Mouse (Mus musculus) myocyte (in vitro differentiated cells): ENCODE data around the gene Duox2. TPM values are rescaled to one million over a fixed set of nuclear protein-coding genes. Genes with fewer than 3 reads are reported as not detected.

Experiments used
- H3K27me3 ChIP-seq: one replicate; pipeline ENCODE4 v1.6.1; 2011; ENCODE audit not compliant: control insufficient read depth, insufficient read depth, insufficient read length
- H3K36me3 ChIP-seq: one replicate; pipeline ENCODE4 v1.6.1; 2011; ENCODE audit not compliant: control insufficient read depth, insufficient read depth
- H3K4me2 ChIP-seq: one replicate; pipeline ENCODE4 v1.6.1; 2011; ENCODE audit warnings: low read depth, control low read depth
- H3K4me3 ChIP-seq: one replicate; pipeline ENCODE4 v1.5.1; 2011; ENCODE audit warnings: mild to moderate bottlenecking, control low read depth, moderate library complexity
- H3K79me2 ChIP-seq: one replicate; pipeline ENCODE4 v1.6.1; 2011; ENCODE audit not compliant: control insufficient read depth, insufficient read depth
- H3ac ChIP-seq: one replicate; pipeline ENCODE4 v1.6.1; 2011; ENCODE audit not compliant: control insufficient read depth, insufficient read length
- CEBPB ChIP-seq: IDR thresholded peaks from 2 replicates; pipeline ENCODE4 v1.6.1; 2011; ENCODE audit warnings: mild to moderate bottlenecking, moderate library complexity; ENCODE audit not compliant: poor library complexity, insufficient read depth, severe bottlenecking
- E2F4 ChIP-seq: IDR thresholded peaks from one replicate; pipeline ENCODE4 v1.6.1; 2011; ENCODE audit warnings: mild to moderate bottlenecking, control low read depth, moderate library complexity; ENCODE audit not compliant: insufficient read depth
- MAX ChIP-seq: IDR thresholded peaks from one replicate; pipeline ENCODE4 v1.6.1; 2011; ENCODE audit warnings: low read depth, mild to moderate bottlenecking, control low read depth
- MYOD1 ChIP-seq, 3 experiments: IDR thresholded peaks; one replicate each; pipeline ENCODE4 v1.6.1; 2011; ENCODE audit warnings: control low read depth in 2 of 3, low read depth in 2 of 3, mild to moderate bottlenecking in 2 of 3, moderate library complexity in 1 of 3; ENCODE audit not compliant: insufficient read length in 2 of 3, control insufficient read depth in 1 of 3
- MYOG ChIP-seq, 3 experiments: IDR thresholded peaks; one replicate each; pipeline ENCODE4 v1.6.1; 2011; ENCODE audit warnings: control low read depth in 2 of 3, low read depth in 2 of 3, mild to moderate bottlenecking in 2 of 3; ENCODE audit not compliant: insufficient read length in 2 of 3, control insufficient read depth in 1 of 3, insufficient read depth in 1 of 3
- POLR2A ChIP-seq: IDR thresholded peaks from one replicate; pipeline ENCODE4 v1.6.1; 2011; ENCODE audit warnings: low read depth, mild to moderate bottlenecking, control low read depth, moderate library complexity; ENCODE audit not compliant: insufficient read length
- POLR2AphosphoS2 ChIP-seq: IDR thresholded peaks from one replicate; pipeline ENCODE4 v1.6.1; 2011; ENCODE audit warnings: low read depth, control low read depth; ENCODE audit not compliant: insufficient read length
- REST ChIP-seq: IDR thresholded peaks from one replicate; pipeline ENCODE4 v1.6.1; 2011; ENCODE audit warnings: mild to moderate bottlenecking, control low read depth, moderate library complexity; ENCODE audit not compliant: insufficient read depth, insufficient read length
- SRF ChIP-seq: IDR thresholded peaks from one replicate; pipeline ENCODE4 v1.6.1; 2011; ENCODE audit warnings: low read depth; ENCODE audit not compliant: control insufficient read depth, insufficient read length
- TCF12 ChIP-seq: IDR thresholded peaks from one replicate; pipeline ENCODE4 v1.6.1; 2011; ENCODE audit warnings: mild to moderate bottlenecking, control low read depth; ENCODE audit not compliant: poor library complexity, insufficient read depth, severe bottlenecking
- TCF3 ChIP-seq: IDR thresholded peaks from one replicate; pipeline ENCODE4 v1.6.1; 2011; ENCODE audit warnings: low read depth, control low read depth; ENCODE audit not compliant: insufficient read length
- USF1 ChIP-seq: IDR thresholded peaks from one replicate; pipeline ENCODE4 v1.6.1; 2011; ENCODE audit warnings: low read depth, mild to moderate bottlenecking, control low read depth, moderate library complexity
- polyA plus RNA-seq: library from polyadenylated mRNA; unstranded; fragments of >200 nt; fragmentation: generic; extraction: Trizol; gene quantifications from one replicate; pipeline ENCODE4 v1.2.1, GENCODE M21; 2012; ENCODE audit warnings: missing spikeins

The Duox2 gene
- polyA plus RNA-seq, 1 experiment = 0.12 TPM

GRCm38 (mm10) chr2:122302574-122303241 lies 4.5 kb upstream of the Duox2 start:
- H3K27me3 ChIP-seq = peaks cover 4% of the 10 kb centered on the region

DNA sequence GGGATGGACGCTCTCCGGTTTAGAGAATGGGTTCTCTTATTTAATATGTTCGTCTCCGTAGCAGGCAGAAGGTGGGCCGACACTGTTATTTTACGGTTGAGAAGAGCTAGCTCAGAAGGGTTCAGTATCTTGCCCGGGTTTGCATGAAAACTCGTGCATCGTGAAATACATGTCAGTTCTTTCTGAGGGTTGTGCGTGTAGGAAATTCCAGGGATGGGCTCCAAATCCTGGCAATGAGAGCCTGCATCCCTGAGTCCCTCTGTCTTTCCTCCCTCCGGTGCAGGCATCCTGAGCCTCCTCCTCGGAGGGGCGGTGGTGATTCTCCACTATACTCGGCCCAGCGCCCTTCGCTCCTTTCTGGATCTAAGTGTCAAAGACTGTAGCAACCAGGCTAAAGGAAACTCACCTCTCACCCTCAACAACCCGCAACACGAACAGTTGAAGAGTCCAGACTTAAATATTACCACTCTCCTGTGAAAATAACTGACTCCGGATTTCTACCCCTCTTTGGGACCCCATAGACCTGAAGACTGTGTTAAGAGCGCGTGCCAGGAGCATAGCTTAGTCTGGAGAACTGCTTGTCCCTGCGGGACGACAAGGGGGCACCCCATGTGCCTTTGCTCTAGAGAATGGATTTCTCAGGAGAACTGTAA lies 3.8 kb upstream of the Duox2 start:
- H3K4me3 ChIP-seq = no peak overlapping the region
- no peak overlapping the region for H3ac ChIP-seq
- H3K79me2 ChIP-seq = no peaks in the 10 kb centered on the region
- H3K27me3 ChIP-seq = peaks cover 11% of the 10 kb centered on the region
- TF ChIP-seq E2F4 = no peak
- no peak for TF ChIP-seq SRF
- no peak for TF ChIP-seq TCF3
- no peak for TF ChIP-seq POLR2A
- TF ChIP-seq CEBPB = no peak
- TF ChIP-seq MAX = no peak
- no peak for TF ChIP-seq MYOG (IDR thresholded peaks at IDR 0.05; ENCODE audit: control insufficient read depth in 1 of 3, insufficient read depth in 1 of 3, insufficient read length in 2 of 3, low read depth in 2 of 3)
- no peak for TF ChIP-seq MYOD1 (IDR thresholded peaks at IDR 0.05; ENCODE audit: control insufficient read depth in 1 of 3, insufficient read length in 2 of 3, low read depth in 2 of 3)
- no peak for TF ChIP-seq REST
- TF ChIP-seq POLR2AphosphoS2 = no peak
- no peaks in the 10 kb centered on the region for H3K36me3 ChIP-seq
- no peak overlapping the region for H3K4me2 ChIP-seq

More at GRCm38 (mm10) chr2:122302574-122303241, 4.5 kb upstream of the Duox2 start:
- no peaks in the 10 kb centered on the region for H3K79me2 ChIP-seq
- TF ChIP-seq E2F4 = no peak
- no peak for TF ChIP-seq SRF
- TF ChIP-seq USF1 = no peak
- TF ChIP-seq MYOG (IDR thresholded peaks at IDR 0.05; ENCODE audit: control insufficient read depth in 1 of 3, insufficient read depth in 1 of 3, insufficient read length in 2 of 3, low read depth in 2 of 3) = no peak
- TF ChIP-seq POLR2AphosphoS2 = no peak
- TF ChIP-seq MAX = no peak
- no peak for TF ChIP-seq POLR2A
- no peak for TF ChIP-seq TCF12
- TF ChIP-seq MYOD1 (IDR thresholded peaks at IDR 0.05; ENCODE audit: control insufficient read depth in 1 of 3, insufficient read length in 2 of 3, low read depth in 2 of 3) = no peak
- TF ChIP-seq REST = no peak
- TF ChIP-seq TCF3 = no peak
- TF ChIP-seq CEBPB = no peak
- H3ac ChIP-seq = no peak overlapping the region
- H3K36me3 ChIP-seq = no peaks in the 10 kb centered on the region
- H3K4me2 ChIP-seq = no peak overlapping the region
- H3K4me3 ChIP-seq = no peak overlapping the region

- Histone ChIP-seq H3K4me2 (no peak overlapping the region), H3K4me3 (no peak overlapping the region), H3K27me3 (peaks cover 13% of the 10 kb centered on the region)
Observed at GRCm38 (mm10) chr2:122301081-122301920, 3.1 kb upstream of the Duox2 start.

DNA sequence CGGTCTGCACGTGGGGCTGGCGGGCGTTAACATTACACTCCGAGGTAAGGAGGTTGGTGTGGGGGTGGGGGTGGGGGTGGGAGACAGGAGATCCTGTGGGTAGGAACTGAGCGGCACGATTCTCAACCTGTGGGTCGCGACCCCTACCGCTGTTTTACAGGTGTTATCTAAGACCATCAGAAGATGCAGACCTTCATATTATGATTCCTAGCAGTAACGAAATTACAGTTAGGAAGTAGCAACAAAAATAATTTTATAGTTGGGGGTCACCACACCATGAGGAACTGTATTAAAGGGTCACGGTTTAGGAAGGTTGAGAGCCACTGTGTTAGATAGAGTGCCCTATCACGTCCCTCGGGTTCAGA lies 2.4 kb upstream of the Duox2 start:
- Histone ChIP-seq H3K4me3 (no peak overlapping the region), H3K4me2 (no peak overlapping the region), H3K79me2 (no peaks in the 10 kb centered on the region), H3ac (no peak overlapping the region), H3K36me3 (no peaks in the 10 kb centered on the region), H3K27me3 (peaks cover 13% of the 10 kb centered on the region)
- no peak for TF ChIP-seq USF1
- no peak for TF ChIP-seq POLR2AphosphoS2
- no peak for TF ChIP-seq TCF3
- no peak for TF ChIP-seq MYOG (IDR thresholded peaks at IDR 0.05; ENCODE audit: control insufficient read depth in 1 of 3, insufficient read depth in 1 of 3, insufficient read length in 2 of 3, low read depth in 2 of 3)
- TF ChIP-seq CEBPB = no peak
- no peak for TF ChIP-seq MAX
- no peak for TF ChIP-seq MYOD1 (IDR thresholded peaks at IDR 0.05; ENCODE audit: control insufficient read depth in 1 of 3, insufficient read length in 2 of 3, low read depth in 2 of 3)
- TF ChIP-seq POLR2A = no peak
- no peak for TF ChIP-seq TCF12
- no peak for TF ChIP-seq REST
- TF ChIP-seq SRF = no peak
- TF ChIP-seq E2F4 = no peak

More at GRCm38 (mm10) chr2:122301081-122301920, 3.1 kb upstream of the Duox2 start:
- Histone ChIP-seq H3K79me2 (no peaks in the 10 kb centered on the region), H3ac (no peak overlapping the region), H3K36me3 (no peaks in the 10 kb centered on the region)
- no peak for TF ChIP-seq TCF12
- no peak for TF ChIP-seq E2F4
- TF ChIP-seq POLR2A = no peak
- TF ChIP-seq CEBPB = no peak
- TF ChIP-seq MAX = no peak
- no peak for TF ChIP-seq REST
- TF ChIP-seq MYOG (IDR thresholded peaks at IDR 0.05; ENCODE audit: control insufficient read depth in 1 of 3, insufficient read depth in 1 of 3, insufficient read length in 2 of 3, low read depth in 2 of 3) = no peak
- no peak for TF ChIP-seq MYOD1 (IDR thresholded peaks at IDR 0.05; ENCODE audit: control insufficient read depth in 1 of 3, insufficient read length in 2 of 3, low read depth in 2 of 3)
- TF ChIP-seq SRF = no peak
